Mouse (Mus musculus): ENCODE results near the gene Scg3. TPM values are rescaled to one million over a fixed set of nuclear protein-coding genes. Genes with fewer than 3 reads are reported as not detected.

Scg3 gene
- total RNA-seq, 2 experiments from 2014 or later: 306 to 314 TPM

Other genes with a start within 250 kb of the Scg3 start
- gene Leo1, start 242.5 kb downstream of the Scg3 start, total RNA-seq (2021): 10 to 100 TPM; 21.7 to 23.3 TPM
- gene Tmod3, start 124.4 kb downstream of the Scg3 start, total RNA-seq (2021): 10 to 100 TPM; 38.7 to 42.6 TPM
- gene Tmod2, start 72.7 kb downstream of the Scg3 start, total RNA-seq (2021): 100 to 1,000 TPM; 363 to 370 TPM
- 10 to 100 TPM; 58.2 to 67.7 TPM for gene Lysmd2, start 58.3 kb downstream of the Scg3 start, total RNA-seq (2021)
- gene Bmp5, start 91.3 kb upstream of the Scg3 start, total RNA-seq (2021): under 1 TPM; 0.79 to 0.96 TPM

Data from layer of hippocampus, postnatal 25 days (tissue).